Mouse (Mus musculus) liver, postnatal 0 days (tissue): ENCODE measurements around the gene Gnas.

Experiments
- CTCF ChIP-seq: sonication (generic); IDR thresholded peaks from 2 replicates; pipeline ENCODE4 v1.5.1; 2016; ENCODE audit warnings: antibody characterized with exemption, low read depth
- EP300 ChIP-seq: IDR thresholded peaks from 2 replicates; pipeline ENCODE4 v1.6.1; 2016; ENCODE audit warnings: antibody characterized with exemption, low read depth, mild to moderate bottlenecking

- peak; percentile 72 for TF ChIP-seq CTCF
- no peak for TF ChIP-seq EP300
Observed at GRCm38 (mm10) chr2:174310913-174311514, 26.9 kb downstream of the Gnas start.
